Mouse (Mus musculus) small intestine, adult 2 months (tissue): ENCODE measurements at regions not wholly inside any gene's neighbourhood (a gene's known extent, or its start where the extent isn't known, plus 50 kb on each side); places are given as distances from the start of the nearest gene placed in this dataset.

Experiments
- H3K27ac ChIP-seq: fragments of 200-500 bp; 2 replicates; pipeline ENCODE4 v1.5.1; 2012; ENCODE audit warnings: low read depth, low read length, control low read depth, inconsistent platforms; ENCODE audit not compliant: insufficient read depth
- H3K27me3 ChIP-seq: fragments of 200-500 bp; 2 replicates; pipeline ENCODE4 v1.6.1; 2012; ENCODE audit warnings: mild to moderate bottlenecking, moderate library complexity, low read length, inconsistent platforms; ENCODE audit not compliant: control insufficient read depth, insufficient read depth
- H3K36me3 ChIP-seq: fragments of 200-500 bp; 2 replicates; pipeline ENCODE4 v1.6.1; 2012; ENCODE audit warnings: mild to moderate bottlenecking, low read length, control low read depth, inconsistent platforms; ENCODE audit not compliant: control insufficient read depth, insufficient read depth
- H3K4me1 ChIP-seq: fragments of 200-500 bp; 2 replicates; pipeline ENCODE4 v1.6.1; 2012; ENCODE audit warnings: low read length, inconsistent platforms, mixed read lengths; ENCODE audit not compliant: control insufficient read depth, insufficient read depth, insufficient read length
- H3K4me3 ChIP-seq: fragments of 200-500 bp; 2 replicates; pipeline ENCODE4 v1.5.1; 2012; ENCODE audit warnings: low read depth, mild to moderate bottlenecking, control low read depth, inconsistent platforms, low read length, moderate library complexity
- CTCF ChIP-seq: fragments of 200-500 bp; IDR thresholded peaks from 2 replicates; pipeline ENCODE4 v1.5.1; 2012; ENCODE audit warnings: low read depth, mild to moderate bottlenecking, control low read depth, inconsistent platforms, low read length, moderate library complexity, mixed read lengths; ENCODE audit not compliant: insufficient replicate concordance, insufficient read length; ENCODE audit errors: extremely low read depth
- POLR2A ChIP-seq: fragments of 200-500 bp; IDR thresholded peaks from 2 replicates; pipeline ENCODE4 v1.6.1; 2012; ENCODE audit warnings: low read depth, mild to moderate bottlenecking, control low read depth, inconsistent platforms, low read length, moderate library complexity
- WGBS: fragments of 180-500 bp; shearing (Covaris S2); methylation state at CpG from one replicate; pipeline ENCODE4 v1.1.7; 2018; 5-methylcytosine and 5-hydroxymethylcytosine counted together

- TF ChIP-seq CTCF = no peak
- TF ChIP-seq POLR2A = no peak
These were observed 75.7 kb upstream of the Pja2 start for GRCm38 (mm10) chr17:64407255-64408011.

GRCm38 (mm10) chr17:64425811-64426210, 94.1 kb upstream of the Pja2 start:
- TF ChIP-seq POLR2A (no peak), CTCF (no peak)
- no peaks in the 10 kb centered on the region for H3K36me3 ChIP-seq
- no peak overlapping the region for H3K27ac ChIP-seq
- no peak overlapping the region for H3K4me3 ChIP-seq
- no peaks in the 10 kb centered on the region for H3K27me3 ChIP-seq
- no peaks in the 10 kb centered on the region for H3K4me1 ChIP-seq
- 85% methylated on average over 1 of the region's 1 CpGs for WGBS

More at GRCm38 (mm10) chr17:64407255-64408011, 75.7 kb upstream of the Pja2 start:
- H3K4me3 ChIP-seq = no peak overlapping the region
- no peaks in the 10 kb centered on the region for H3K36me3 ChIP-seq
- no peaks in the 10 kb centered on the region for H3K27me3 ChIP-seq
- 59% methylated on average over 13 of the region's 13 CpGs for WGBS
- no peaks in the 10 kb centered on the region for H3K4me1 ChIP-seq
- no peak overlapping the region for H3K27ac ChIP-seq

- Histone ChIP-seq H3K27ac (no peak overlapping the region), H3K27me3 (no peaks in the 10 kb centered on the region), H3K36me3 (no peaks in the 10 kb centered on the region), H3K4me1 (no peaks in the 10 kb centered on the region), H3K4me3 (no peak overlapping the region)
- WGBS = 84% methylated on average over 5 of the region's 5 CpGs
- TF ChIP-seq POLR2A = no peak
- no peak for TF ChIP-seq CTCF
These were observed 94.8 kb upstream of the Pja2 start for GRCm38 (mm10) chr17:64426536-64426935.

GRCm38 (mm10) chr17:64439571-64439970, 107.9 kb upstream of the Pja2 start:
- WGBS = 69% methylated on average over 1 of the region's 1 CpGs
- H3K36me3 ChIP-seq = no peaks in the 10 kb centered on the region
- no peaks in the 10 kb centered on the region for H3K27me3 ChIP-seq
- H3K4me3 ChIP-seq = no peak overlapping the region
- no peaks in the 10 kb centered on the region for H3K4me1 ChIP-seq
- H3K27ac ChIP-seq = no peak overlapping the region
- TF ChIP-seq POLR2A = no peak
- TF ChIP-seq CTCF = no peak

GRCm38 (mm10) chr17:64454736-64455135, 123.0 kb upstream of the Pja2 start:
- no peak overlapping the region for H3K27ac ChIP-seq
- TF ChIP-seq CTCF (no peak), POLR2A (no peak)
- H3K4me1 ChIP-seq = no peaks in the 10 kb centered on the region
- no peak overlapping the region for H3K4me3 ChIP-seq
- H3K36me3 ChIP-seq = no peaks in the 10 kb centered on the region
- WGBS = 67% methylated on average over 2 of the region's 2 CpGs
- H3K27me3 ChIP-seq = no peaks in the 10 kb centered on the region

- TF ChIP-seq POLR2A (no peak), CTCF (no peak)
- no peaks in the 10 kb centered on the region for H3K36me3 ChIP-seq
- WGBS = 60% methylated on average over 7 of the region's 7 CpGs
These were observed 134.3 kb upstream of the Man2a1 start for GRCm38 (mm10) chr17:64466273-64466672.

GRCm38 (mm10) chr17:64466746-64467145, 133.8 kb upstream of the Man2a1 start:
- WGBS = 71% methylated on average over 9 of the region's 9 CpGs
- TF ChIP-seq POLR2A = no peak
- TF ChIP-seq CTCF = no peak
- H3K4me3 ChIP-seq = no peak overlapping the region

More at GRCm38 (mm10) chr17:64466273-64466672, 134.3 kb upstream of the Man2a1 start:
- Histone ChIP-seq H3K27ac (no peak overlapping the region), H3K4me1 (no peaks in the 10 kb centered on the region), H3K27me3 (no peaks in the 10 kb centered on the region), H3K4me3 (no peak overlapping the region)

More at GRCm38 (mm10) chr17:64466746-64467145, 133.8 kb upstream of the Man2a1 start:
- no peaks in the 10 kb centered on the region for H3K27me3 ChIP-seq
- H3K36me3 ChIP-seq = no peaks in the 10 kb centered on the region
- no peak overlapping the region for H3K27ac ChIP-seq
- no peaks in the 10 kb centered on the region for H3K4me1 ChIP-seq
